Mouse (Mus musculus): ENCODE data around the gene C9.

Gene C9

GRCm38 (mm10) chr15:6445135-6445534 is at the start of gene C9:
TSS of gene C9 (plus strand) at chr15:6445327.
- no peak for DNase-seq (ENCODE audit: low spot score)

- no peak for DNase-seq (ENCODE audit: low spot score)
Measured at GRCm38 (mm10) chr15:6398211-6398610, 46.9 kb upstream of the C9 start.

DNA sequence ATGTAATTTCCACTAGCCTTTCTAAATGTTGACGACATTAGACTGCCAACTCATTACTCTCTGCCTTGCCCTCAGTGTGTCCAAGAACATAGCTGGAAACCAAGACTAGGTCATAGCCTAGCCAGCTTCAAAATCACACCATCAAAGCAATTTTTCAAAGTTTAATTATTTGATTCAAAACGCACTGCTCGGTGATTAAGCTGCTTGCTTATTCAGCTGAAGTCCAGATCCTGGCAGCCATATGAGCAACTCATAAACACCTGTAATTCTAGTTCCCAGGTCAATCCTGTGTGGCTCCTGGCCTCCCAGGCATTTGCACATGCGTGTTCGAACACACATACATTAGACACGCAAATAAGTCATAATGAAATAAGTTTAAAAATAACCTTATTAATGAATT is 46.2 kb upstream of the C9 start:
- no peak for DNase-seq (ENCODE audit: low spot score)

DNA sequence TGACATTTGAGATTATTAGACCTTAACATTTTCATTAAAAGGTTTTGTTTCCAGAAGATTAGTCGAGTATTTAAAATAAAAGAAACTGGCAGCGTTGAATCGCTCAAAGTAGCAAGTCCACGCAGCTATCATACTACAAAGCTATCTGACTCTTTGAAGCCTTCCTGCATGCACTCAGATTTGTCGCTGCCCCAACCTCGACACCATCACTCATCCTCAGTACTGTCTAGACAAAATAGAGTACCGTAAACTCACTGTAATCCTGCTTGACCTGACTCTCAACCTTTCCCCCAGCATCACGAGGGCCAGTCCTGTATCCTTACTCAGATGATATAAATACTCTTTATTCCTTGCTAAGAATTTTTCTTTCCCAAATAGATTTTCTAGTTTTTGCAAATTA is 45.0 kb upstream of the C9 start:
- no peak for DNase-seq (ENCODE audit: low spot score)

- DNase-seq (ENCODE audit: low spot score), result no peak
Measured at GRCm38 (mm10) chr15:6402433-6402832, 42.7 kb upstream of the C9 start.

- no peak for DNase-seq (ENCODE audit: low spot score)
Measured at GRCm38 (mm10) chr15:6404172-6404571, 41.0 kb upstream of the C9 start.

- no peak for DNase-seq (ENCODE audit: low spot score)
Measured at GRCm38 (mm10) chr15:6406771-6407170, 38.4 kb upstream of the C9 start.

GRCm38 (mm10) chr15:6409031-6409430 is 36.1 kb upstream of the C9 start:
- no peak for DNase-seq (ENCODE audit: low spot score)

DNA sequence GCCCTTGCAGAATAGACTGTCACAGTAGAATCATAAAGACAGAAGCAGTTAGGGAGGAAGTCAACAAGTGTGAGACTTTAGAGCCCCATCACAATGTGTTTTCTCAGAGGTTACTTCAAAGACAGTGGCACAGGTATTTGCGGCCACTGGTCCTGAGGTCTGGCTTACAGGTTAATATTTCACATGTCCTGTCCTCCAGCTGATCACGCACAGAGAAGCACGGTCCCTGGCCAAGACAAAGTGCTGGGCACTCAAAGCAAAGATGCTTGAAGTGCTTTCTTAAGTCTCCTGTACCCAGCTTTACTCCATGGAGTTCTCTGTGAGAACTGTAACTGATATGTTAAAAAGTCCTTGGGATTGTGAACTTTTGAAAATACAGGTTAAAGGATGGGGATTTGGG is 35.0 kb upstream of the C9 start:
- DNase-seq (ENCODE audit: low spot score), result no peak

DNA sequence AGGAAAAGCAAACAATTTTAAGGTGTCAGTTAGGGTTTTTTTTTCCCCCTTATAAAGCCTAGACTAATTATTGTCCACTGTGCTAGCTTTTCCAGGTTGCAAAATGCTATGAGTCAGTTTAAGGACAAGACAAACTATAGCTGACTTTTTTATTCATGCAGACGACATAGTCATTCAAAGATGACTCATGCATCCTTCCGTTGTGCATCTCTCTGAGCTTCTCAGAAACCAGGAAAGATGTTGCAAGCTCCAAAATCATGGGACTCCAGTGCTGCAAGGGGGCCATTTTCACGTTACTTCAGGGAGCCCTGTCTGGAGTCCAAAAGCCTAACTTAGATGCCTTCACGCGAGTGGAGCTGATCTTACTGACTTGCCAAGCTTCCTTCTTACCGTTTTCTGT is 33.8 kb upstream of the C9 start:
- DNase-seq (ENCODE audit: low spot score), result no peak

DNA sequence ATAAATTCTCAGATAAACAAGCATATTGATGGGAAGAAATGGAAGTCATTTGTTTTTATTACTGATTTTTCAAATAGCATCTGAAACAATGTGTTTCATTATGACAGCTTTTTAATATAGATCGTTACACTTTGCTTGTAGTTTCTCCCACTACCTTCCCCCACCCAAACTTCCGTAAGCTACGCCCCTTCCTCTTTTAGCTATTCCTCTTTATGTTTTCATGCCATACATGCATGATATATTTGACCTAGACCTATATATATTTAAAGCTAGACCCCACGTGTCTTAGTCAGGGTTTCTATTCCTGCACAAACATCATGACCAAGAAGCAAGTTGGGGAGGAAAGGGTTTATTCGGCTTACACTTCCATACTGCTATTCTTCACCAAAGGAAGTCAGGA is 29.8 kb upstream of the C9 start:
- DNase-seq (ENCODE audit: low spot score), result no peak

- no peak for DNase-seq (ENCODE audit: low spot score)
Measured at GRCm38 (mm10) chr15:6431777-6432176, 13.3 kb upstream of the C9 start.

DNA sequence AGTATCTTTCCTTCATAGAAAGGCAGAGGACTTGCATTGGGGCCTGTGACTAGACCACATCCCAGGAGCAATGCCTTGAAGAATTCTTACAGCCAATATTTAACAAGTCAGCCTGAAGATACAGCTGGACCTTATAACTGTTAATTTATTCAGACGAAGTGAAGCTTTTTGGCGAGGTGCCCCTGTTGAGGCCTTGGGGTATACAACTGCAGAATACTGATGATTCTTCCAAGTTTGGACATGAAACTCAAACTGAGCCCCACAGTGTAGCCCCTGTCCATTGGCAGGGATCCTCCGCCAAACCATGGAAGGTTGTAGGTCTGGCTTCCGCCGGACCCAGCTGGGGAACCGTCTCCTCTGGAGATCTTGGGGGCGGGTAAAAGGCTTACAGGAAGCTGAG is 12.7 kb upstream of the C9 start:
- DNase-seq (ENCODE audit: low spot score), result no peak

- DNase-seq (ENCODE audit: low spot score), result no peak
Measured at GRCm38 (mm10) chr15:6435281-6435680, 9.8 kb upstream of the C9 start.

GRCm38 (mm10) chr15:6435773-6436172 is 9.4 kb upstream of the C9 start:
- DNase-seq (ENCODE audit: low spot score), result peak; percentile 21

GRCm38 (mm10) chr15:6438685-6439084 is 6.4 kb upstream of the C9 start:
- DNase-seq (ENCODE audit: low spot score), result no peak

DNA sequence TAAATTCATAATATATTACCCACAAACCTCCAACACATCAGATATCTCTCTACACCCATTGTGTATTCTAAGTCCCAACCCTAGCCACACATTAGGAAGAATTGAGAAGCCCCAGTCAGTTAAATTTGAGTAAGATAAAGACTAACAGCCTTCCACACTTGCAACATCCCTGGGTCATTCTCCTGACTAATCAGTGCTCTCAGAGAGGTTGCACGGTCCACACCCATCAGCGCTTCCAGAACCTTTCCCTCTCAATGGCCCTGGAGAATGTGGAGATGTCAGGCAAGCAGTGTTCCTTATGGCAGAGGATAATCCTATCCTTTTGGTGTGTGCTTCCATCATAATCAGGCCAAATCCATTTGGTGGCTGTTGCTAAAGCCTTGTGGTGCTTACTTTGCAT is 675 bp upstream of the C9 start:
- DNase-seq (ENCODE audit: low spot score), result no peak

DNA sequence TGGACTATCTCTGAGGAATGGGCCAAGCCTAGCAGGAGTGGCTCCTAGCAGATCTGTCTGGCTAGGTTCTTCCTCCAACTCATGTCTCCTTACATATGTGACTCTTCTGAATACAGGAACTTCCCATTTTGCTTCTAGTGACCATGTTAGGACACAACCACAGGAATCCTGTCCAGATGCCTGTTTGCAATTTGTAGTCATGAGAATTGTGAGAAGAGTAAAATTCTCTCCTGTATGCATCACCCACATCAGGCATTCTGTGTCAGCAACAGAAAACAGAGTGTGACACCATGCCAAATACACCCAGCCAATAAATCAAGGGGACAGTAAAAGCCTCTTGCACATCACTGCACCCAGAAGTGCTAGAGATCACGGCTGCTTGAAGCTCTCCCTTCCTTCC is 1.1 kb downstream of the C9 start:
- DNase-seq (ENCODE audit: low spot score), result no peak

GRCm38 (mm10) chr15:6448892-6449291 is 3.8 kb downstream of the C9 start:
- peak; percentile 30 for DNase-seq (ENCODE audit: low spot score)

- DNase-seq (ENCODE audit: low spot score), result no peak
Measured at GRCm38 (mm10) chr15:6454461-6454860, 9.3 kb downstream of the C9 start.

DNA sequence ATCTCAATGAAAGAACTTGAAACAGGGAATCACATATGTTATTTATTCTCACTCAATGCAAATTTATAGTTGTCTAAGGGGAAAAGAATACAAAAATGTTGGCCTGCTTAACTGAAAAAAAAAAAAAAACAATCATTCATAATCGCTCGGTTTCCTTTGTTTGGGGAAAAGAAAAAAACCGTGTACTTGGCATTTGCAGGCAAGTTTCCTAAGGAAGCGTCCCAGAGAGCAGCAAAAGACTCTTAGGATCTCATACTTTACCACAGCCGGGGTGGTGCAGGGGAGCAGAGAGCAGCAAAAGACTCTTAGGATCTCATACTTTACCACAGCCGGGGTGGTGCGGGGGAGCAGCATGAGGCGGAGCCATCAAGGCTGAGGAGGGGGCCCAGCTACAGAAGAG is 16.3 kb downstream of the C9 start:
- DNase-seq (ENCODE audit: low spot score), result no peak

DNA sequence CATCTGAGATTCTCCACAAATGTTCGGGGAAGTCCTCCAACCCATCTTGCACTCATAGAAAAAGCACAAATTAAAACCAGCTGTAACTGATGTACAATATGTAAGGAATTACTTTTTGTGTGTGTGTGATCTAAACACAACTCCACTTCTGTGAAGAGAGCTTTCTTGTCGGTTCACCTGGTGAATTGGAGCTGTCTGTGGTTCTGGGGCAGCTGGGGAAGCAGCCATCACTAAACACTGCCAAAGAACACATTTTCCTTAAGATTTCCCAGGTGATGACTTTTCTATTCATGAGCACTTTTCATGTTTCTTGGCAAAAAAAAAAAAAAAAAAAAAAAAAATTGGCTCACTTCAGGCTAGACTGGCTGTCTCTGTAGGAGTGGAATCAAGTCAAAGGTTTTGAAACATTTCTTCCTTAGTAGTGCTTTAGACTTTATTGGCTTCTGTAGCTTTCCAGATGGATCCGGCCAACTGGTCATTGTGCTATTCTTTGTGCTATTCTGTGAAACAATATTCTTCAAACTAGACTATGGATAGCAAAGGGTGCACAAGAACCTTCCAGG is 18.3 kb downstream of the C9 start:
- DNase-seq (ENCODE audit: low spot score), result no peak

GRCm38 (mm10) chr15:6466995-6467394 is 21.9 kb downstream of the C9 start:
- DNase-seq (ENCODE audit: low spot score), result no peak

DNA sequence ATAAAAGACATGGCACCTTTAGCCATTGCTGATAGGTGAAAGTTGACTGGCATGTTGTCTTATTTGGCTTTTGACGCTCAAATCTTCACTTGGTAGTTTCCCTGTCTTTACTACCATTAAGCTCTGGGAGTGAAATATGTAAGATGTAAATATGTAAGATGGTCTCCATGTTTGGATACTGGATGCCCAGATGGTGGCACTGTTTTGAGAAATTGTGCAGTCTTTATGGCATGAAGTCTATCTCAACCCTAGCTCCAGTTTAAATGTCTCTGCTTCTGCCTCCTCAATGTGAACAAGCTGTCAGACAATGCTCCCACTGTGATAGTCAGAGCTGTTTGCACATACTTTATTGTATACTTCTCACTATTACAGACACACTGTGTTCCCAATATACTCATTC is 23.7 kb downstream of the C9 start:
- DNase-seq (ENCODE audit: low spot score), result no peak

DNA sequence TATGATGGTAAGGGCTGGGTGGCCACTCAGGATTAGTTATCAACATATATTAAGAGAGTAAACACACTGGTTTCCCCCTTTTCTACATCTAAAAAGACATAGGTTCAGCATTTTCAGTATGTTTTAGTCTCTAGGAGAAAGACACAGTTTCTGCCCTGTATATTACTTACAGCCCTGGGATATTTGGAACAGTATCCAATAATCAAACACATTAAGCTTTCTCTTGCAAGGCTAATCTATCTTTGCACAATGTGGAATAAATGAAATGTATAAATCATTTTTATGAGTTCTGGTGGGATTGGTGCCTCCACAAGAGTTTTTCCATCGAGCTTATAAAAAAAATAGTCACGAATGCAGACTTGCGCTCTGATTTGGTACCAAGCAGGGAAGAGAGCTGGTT is 24.3 kb downstream of the C9 start:
- DNase-seq (ENCODE audit: low spot score), result no peak

Data from retina, embryonic 14.5 days (tissue).